Mouse (Mus musculus) megakaryocyte, embryonic 14.5 days (primary cell): ENCODE data around the gene Shc1.

Source experiments
- FLI1 ChIP-seq: IDR thresholded peaks from 2 replicates; pipeline ENCODE4 v1.6.1; 2012; ENCODE audit warnings: low read length, inconsistent platforms, mixed read lengths
- GATA1 ChIP-seq: IDR thresholded peaks from 3 replicates; pipeline ENCODE4 v1.6.1; 2012; ENCODE audit warnings: mixed read lengths, low read length, inconsistent platforms, borderline replicate concordance

DNA sequence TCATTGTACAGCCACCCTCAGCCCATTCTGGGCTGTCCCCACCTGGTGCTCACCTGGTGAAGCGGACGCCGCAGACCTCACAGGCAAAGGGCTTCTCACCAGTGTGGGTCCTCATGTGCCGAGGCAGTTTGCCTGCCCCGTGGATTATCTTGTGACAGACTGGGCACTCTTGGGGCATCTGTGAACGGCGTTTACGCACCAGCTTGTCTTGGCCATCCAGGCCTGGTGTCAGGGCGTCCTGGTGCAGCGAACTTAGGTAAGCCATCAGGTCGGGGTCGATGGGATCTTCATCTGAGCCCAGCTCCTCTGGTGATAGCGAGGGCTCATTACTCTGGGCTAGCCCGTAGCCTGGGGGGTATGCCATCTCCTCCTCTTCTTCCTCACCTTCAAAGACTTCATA, 38.0 kb upstream of the Shc1 start:
- no peak for TF ChIP-seq GATA1
- TF ChIP-seq FLI1: no peak
